Mouse (Mus musculus): ENCODE data around the gene Mphosph8. TPM values are rescaled to one million over a fixed set of nuclear protein-coding genes. Genes with fewer than 3 reads are reported as not detected.
A peak's percentile ranks its signal among the peaks of the same experiment; 100 is the strongest.

Gene Mphosph8
- polyA plus RNA-seq, 1 experiment = 14.0 TPM

DNA sequence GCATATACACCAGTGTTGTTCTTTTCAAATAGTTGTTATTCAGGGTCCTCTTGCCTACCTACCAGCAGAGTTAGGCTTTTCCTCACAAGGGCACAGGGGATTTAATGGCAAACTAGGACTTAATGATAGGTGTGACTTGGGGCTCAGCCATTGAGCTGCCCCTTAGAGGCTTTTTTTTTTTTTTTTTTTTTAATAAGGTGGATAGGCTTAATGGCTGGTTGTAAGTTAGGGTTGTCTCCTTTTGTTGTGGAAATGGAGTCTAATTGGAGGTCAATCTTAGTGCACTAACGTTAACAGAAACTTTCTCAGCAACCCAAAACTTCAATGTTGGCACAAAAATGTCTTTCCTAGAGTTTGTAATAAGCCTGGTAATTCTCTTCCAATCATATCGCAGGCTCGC, 1.1 kb upstream of the Mphosph8 start:
- WGBS = 91% methylated on average over 3 of the region's 3 CpGs
- Histone ChIP-seq H3K4me3 (replicated peaks; ENCODE audit: control insufficient read depth, low read depth, low read length) (no peak overlapping the region), H3K4me1 (ENCODE audit: control insufficient read depth, insufficient read depth, low read length) (no peaks in the 10 kb centered on the region), H3K27ac (ENCODE audit: control insufficient read depth, insufficient read depth, low read depth, low read length, poor library complexity) (no peak overlapping the region)
- TF ChIP-seq POLR2A (IDR thresholded peaks at IDR 0.05; ENCODE audit: borderline replicate concordance, control insufficient read depth, low read depth, low read length) (no peak), CTCF (IDR thresholded peaks at IDR 0.05; ENCODE audit: control insufficient read depth, insufficient read depth, low read length) (no peak)

DNA sequence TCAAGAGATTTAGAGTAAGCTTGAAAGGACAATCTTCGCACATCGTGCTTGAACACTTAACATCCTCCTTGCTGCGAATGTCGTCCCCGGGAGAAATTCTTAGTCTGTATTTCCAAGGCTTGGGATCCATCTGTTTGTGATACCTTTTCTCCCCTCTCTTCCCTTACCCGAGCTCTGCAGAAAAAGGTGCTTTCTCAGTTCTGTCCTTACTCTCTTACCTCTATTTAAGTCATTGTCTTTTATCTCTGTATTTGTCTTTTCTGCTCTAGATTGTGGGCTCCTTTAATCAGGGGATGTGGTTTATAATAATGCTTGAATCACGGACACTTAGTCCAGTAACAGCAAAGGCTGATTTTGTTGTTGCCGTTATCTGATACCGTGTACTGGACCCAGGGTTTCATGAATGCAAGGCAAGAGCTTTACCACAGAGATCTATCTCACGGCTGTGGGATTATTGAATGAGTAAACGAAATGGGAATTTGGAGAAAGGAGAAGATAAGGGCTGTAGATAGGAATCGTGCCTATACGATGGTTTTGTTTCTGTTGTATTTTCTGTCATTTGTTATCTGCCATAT, 1.1 kb downstream of the Mphosph8 start:
- peak overlapping the region; percentile 95 for H3K4me3 ChIP-seq (replicated peaks; ENCODE audit: control insufficient read depth, low read depth, low read length)
- no peak for TF ChIP-seq POLR2A (IDR thresholded peaks at IDR 0.05; ENCODE audit: borderline replicate concordance, control insufficient read depth, low read depth, low read length)
- no peak for TF ChIP-seq CTCF (IDR thresholded peaks at IDR 0.05; ENCODE audit: control insufficient read depth, insufficient read depth, low read length)
- WGBS = 6% methylated on average over 13 of the region's 13 CpGs
- H3K4me1 ChIP-seq (ENCODE audit: control insufficient read depth, insufficient read depth, low read length) = no peaks in the 10 kb centered on the region
- no peak overlapping the region for H3K27ac ChIP-seq (ENCODE audit: control insufficient read depth, insufficient read depth, low read depth, low read length, poor library complexity)

GRCm38 (mm10) chr14:56685426-56685825, 17.4 kb downstream of the Mphosph8 start:
- H3K4me1 ChIP-seq (ENCODE audit: control insufficient read depth, insufficient read depth, low read length) = no peaks in the 10 kb centered on the region
- no peak for TF ChIP-seq CTCF (IDR thresholded peaks at IDR 0.05; ENCODE audit: control insufficient read depth, insufficient read depth, low read length)
- no peak for TF ChIP-seq POLR2A (IDR thresholded peaks at IDR 0.05; ENCODE audit: borderline replicate concordance, control insufficient read depth, low read depth, low read length)
- no peak overlapping the region for H3K4me3 ChIP-seq (replicated peaks; ENCODE audit: control insufficient read depth, low read depth, low read length)
- WGBS = 70% methylated on average over 1 of the region's 1 CpGs
- no peak overlapping the region for H3K27ac ChIP-seq (ENCODE audit: control insufficient read depth, insufficient read depth, low read depth, low read length, poor library complexity)

GRCm38 (mm10) chr14:56689116-56689515, 21.1 kb downstream of the Mphosph8 start:
- Histone ChIP-seq H3K4me1 (ENCODE audit: control insufficient read depth, insufficient read depth, low read length) (no peaks in the 10 kb centered on the region; the same call in 1 of the 2 replicates), H3K4me3 (replicated peaks; ENCODE audit: control insufficient read depth, low read depth, low read length) (no peak overlapping the region), H3K27ac (ENCODE audit: control insufficient read depth, insufficient read depth, low read depth, low read length, poor library complexity) (no peak overlapping the region)
- 27% methylated on average over 1 of the region's 1 CpGs for WGBS
- no peak for TF ChIP-seq CTCF (IDR thresholded peaks at IDR 0.05; ENCODE audit: control insufficient read depth, insufficient read depth, low read length)
- TF ChIP-seq POLR2A (IDR thresholded peaks at IDR 0.05; ENCODE audit: borderline replicate concordance, control insufficient read depth, low read depth, low read length) = no peak

GRCm38 (mm10) chr14:56689766-56690165, 21.7 kb downstream of the Mphosph8 start:
- Histone ChIP-seq H3K4me1 (ENCODE audit: control insufficient read depth, insufficient read depth, low read length) (no peaks in the 10 kb centered on the region; the same call in 1 of the 2 replicates), H3K4me3 (replicated peaks; ENCODE audit: control insufficient read depth, low read depth, low read length) (no peak overlapping the region), H3K27ac (ENCODE audit: control insufficient read depth, insufficient read depth, low read depth, low read length, poor library complexity) (no peak overlapping the region)
- WGBS = 67% methylated on average over 1 of the region's 1 CpGs
- TF ChIP-seq POLR2A (IDR thresholded peaks at IDR 0.05; ENCODE audit: borderline replicate concordance, control insufficient read depth, low read depth, low read length) (no peak), CTCF (IDR thresholded peaks at IDR 0.05; ENCODE audit: control insufficient read depth, insufficient read depth, low read length) (no peak)

- Histone ChIP-seq H3K4me1 (ENCODE audit: control insufficient read depth, insufficient read depth, low read length) (no peaks in the 10 kb centered on the region; the same call in 1 of the 2 replicates), H3K4me3 (replicated peaks; ENCODE audit: control insufficient read depth, low read depth, low read length) (no peak overlapping the region), H3K27ac (ENCODE audit: control insufficient read depth, insufficient read depth, low read depth, low read length, poor library complexity) (no peak overlapping the region)
- TF ChIP-seq POLR2A (IDR thresholded peaks at IDR 0.05; ENCODE audit: borderline replicate concordance, control insufficient read depth, low read depth, low read length) (no peak), CTCF (IDR thresholded peaks at IDR 0.05; ENCODE audit: control insufficient read depth, insufficient read depth, low read length) (no peak)
- WGBS = 38% methylated on average over 3 of the region's 3 CpGs
Measured at GRCm38 (mm10) chr14:56695495-56695894, 27.4 kb downstream of the Mphosph8 start.

DNA sequence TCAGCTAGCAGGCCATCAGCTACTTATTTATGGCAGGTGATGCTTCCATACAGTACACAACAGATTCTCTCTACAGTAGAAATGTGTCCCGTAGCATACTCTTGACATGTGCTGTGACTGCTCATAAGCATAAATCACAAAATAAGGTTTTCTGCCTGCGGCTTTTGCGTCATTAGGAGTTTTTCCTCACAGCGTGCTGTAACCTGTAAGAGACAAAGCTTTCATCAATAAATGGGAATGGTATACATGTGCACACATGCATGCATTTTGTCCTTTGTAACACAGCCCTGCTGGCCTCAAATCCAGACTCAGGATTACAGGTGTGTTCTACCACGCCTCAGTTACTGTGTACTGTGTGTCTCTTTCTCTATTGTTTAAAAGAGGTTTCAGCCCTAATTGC, 29.8 kb downstream of the Mphosph8 start:
- Histone ChIP-seq H3K27ac (ENCODE audit: control insufficient read depth, insufficient read depth, low read depth, low read length, poor library complexity) (no peak overlapping the region), H3K4me1 (ENCODE audit: control insufficient read depth, insufficient read depth, low read length) (no peaks in the 10 kb centered on the region), H3K4me3 (replicated peaks; ENCODE audit: control insufficient read depth, low read depth, low read length) (no peak overlapping the region)
- WGBS = 91% methylated on average over 5 of the region's 5 CpGs
- no peak for TF ChIP-seq POLR2A (IDR thresholded peaks at IDR 0.05; ENCODE audit: borderline replicate concordance, control insufficient read depth, low read depth, low read length)
- TF ChIP-seq CTCF (IDR thresholded peaks at IDR 0.05; ENCODE audit: control insufficient read depth, insufficient read depth, low read length) = no peak

- Histone ChIP-seq H3K27ac (ENCODE audit: control insufficient read depth, insufficient read depth, low read depth, low read length, poor library complexity) (no peak overlapping the region), H3K4me1 (ENCODE audit: control insufficient read depth, insufficient read depth, low read length) (no peaks in the 10 kb centered on the region), H3K4me3 (replicated peaks; ENCODE audit: control insufficient read depth, low read depth, low read length) (no peak overlapping the region)
- no peak for TF ChIP-seq POLR2A (IDR thresholded peaks at IDR 0.05; ENCODE audit: borderline replicate concordance, control insufficient read depth, low read depth, low read length)
- 73% methylated on average over 4 of the region's 4 CpGs for WGBS
Measured at GRCm38 (mm10) chr14:56702644-56703043, 34.6 kb downstream of the Mphosph8 start.

GRCm38 (mm10) chr14:56705687-56706086, 37.6 kb downstream of the Mphosph8 start:
- WGBS = 85% methylated on average over 4 of the region's 4 CpGs
- Histone ChIP-seq H3K4me1 (ENCODE audit: control insufficient read depth, insufficient read depth, low read length) (no peaks in the 10 kb centered on the region), H3K27ac (ENCODE audit: control insufficient read depth, insufficient read depth, low read depth, low read length, poor library complexity) (no peak overlapping the region), H3K4me3 (replicated peaks; ENCODE audit: control insufficient read depth, low read depth, low read length) (no peak overlapping the region)
- no peak for TF ChIP-seq CTCF (IDR thresholded peaks at IDR 0.05; ENCODE audit: control insufficient read depth, insufficient read depth, low read length)
- no peak for TF ChIP-seq POLR2A (IDR thresholded peaks at IDR 0.05; ENCODE audit: borderline replicate concordance, control insufficient read depth, low read depth, low read length)
